Mouse (Mus musculus) embryonic facial prominence, embryonic 12.5 days (tissue): Measurements from ENCODE around the gene Gm49510. TPM values are rescaled to one million over a fixed set of nuclear protein-coding genes. Genes with fewer than 3 reads are reported as not detected.
"Not testable (repeated sequence)": the region's sequence is repeated elsewhere in the genome, so short reads cannot be mapped to it uniquely, and the experiment has no call there.

Experiments
- ATAC-seq: fragments of 200-750 bp; cut with Nextera tagmentation; 2 replicates; pipeline ENCODE4 v1.8.0; 2017; ENCODE audit not compliant: insufficient number of reproducible peaks, insufficient read depth, low FRiP score, low TSS enrichment
- H3K27ac ChIP-seq: fragments of 300-500 bp; sonication (generic); 2 replicates; pipeline ENCODE4 v1.5.1; 2016; ENCODE audit warnings: mild to moderate bottlenecking
- H3K27me3 ChIP-seq: fragments of 300-500 bp; sonication (generic); 2 replicates; pipeline ENCODE4 v1.6.1; 2016; ENCODE audit warnings: mild to moderate bottlenecking, moderate library complexity
- H3K36me3 ChIP-seq: fragments of 300-500 bp; sonication (generic); 2 replicates; pipeline ENCODE4 v1.6.1; 2016; ENCODE audit warnings: mild to moderate bottlenecking
- H3K4me1 ChIP-seq: fragments of 300-500 bp; sonication (generic); 2 replicates; pipeline ENCODE4 v1.6.1; 2016
- H3K4me2 ChIP-seq: fragments of 300-500 bp; sonication (generic); replicated peaks from 2 replicates; pipeline ENCODE4 v1.6.1; 2016; ENCODE audit warnings: mild to moderate bottlenecking, moderate library complexity
- H3K4me3 ChIP-seq: fragments of 300-500 bp; sonication (generic); 2 replicates; pipeline ENCODE4 v1.5.1; 2016; ENCODE audit warnings: mild to moderate bottlenecking
- H3K9ac ChIP-seq: fragments of 300-500 bp; sonication (generic); 2 replicates; pipeline ENCODE4 v1.6.1; 2016; ENCODE audit warnings: mild to moderate bottlenecking, moderate library complexity
- H3K9me3 ChIP-seq: fragments of 300-500 bp; sonication (generic); 2 replicates; pipeline ENCODE4 v1.6.1; 2016; ENCODE audit warnings: mild to moderate bottlenecking, moderate library complexity
- WGBS: fragments of 180-500 bp; shearing (Covaris S2); methylation state at CpG from one replicate; pipeline ENCODE4 v1.1.7; 2016; 5-methylcytosine and 5-hydroxymethylcytosine counted together
- polyA plus RNA-seq: library from polyadenylated mRNA; unstranded; fragments of >200 nt; fragmentation: Nextera tagmentation; extraction: Ambion mirVana; gene quantifications from 2 replicates; pipeline ENCODE4 v1.2.1, GENCODE M21; 2016

Gm49510 gene
- polyA plus RNA-seq, 1 experiment from 2014 or later, result 0.29 TPM

- no peak overlapping the region for H3K9ac ChIP-seq
- H3K36me3 ChIP-seq, result no peaks in the 10 kb centered on the region
- H3K9me3 ChIP-seq, result no peaks in the 10 kb centered on the region
- no peaks in the 10 kb centered on the region for H3K27me3 ChIP-seq
- H3K4me3 ChIP-seq, result no peak overlapping the region
- 6% methylated on average over 9 of the region's 9 CpGs for WGBS
- peaks cover 6% of the 10 kb centered on the region; the same call in 1 of the 2 replicates for H3K4me1 ChIP-seq
- ATAC-seq, result 0 out of 2 replicates have a peak, but pooled peaks have one; percentile 30
- no peak overlapping the region for H3K4me2 ChIP-seq
- peak overlapping the region; percentile 61 for H3K27ac ChIP-seq
Observed at GRCm38 (mm10) chr15:78868398-78868797, 31.1 kb upstream of the Gm49510 start.

DNA sequence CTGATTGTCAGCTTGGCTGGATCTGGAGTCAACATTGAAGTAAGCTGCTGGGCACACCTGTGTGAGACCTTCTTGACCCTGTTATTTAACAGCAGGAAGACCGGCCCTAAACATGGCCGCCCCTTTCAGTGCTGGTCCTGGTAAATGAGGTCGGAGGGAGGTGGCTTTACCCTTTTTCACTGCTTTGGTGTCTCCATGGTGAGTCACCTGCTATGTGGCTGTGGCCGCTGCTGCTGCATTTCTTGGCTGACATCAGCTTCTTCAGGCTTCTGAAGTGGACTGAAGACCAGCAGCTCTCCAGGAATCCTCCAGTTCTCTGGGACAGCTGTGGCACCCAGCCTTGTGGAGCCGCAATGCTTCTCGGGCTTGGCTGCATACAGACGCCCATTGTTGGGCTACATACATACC lies 30.6 kb upstream of the Gm49510 start:
- WGBS, result 51% methylated on average over 7 of the region's 7 CpGs
- Histone ChIP-seq H3K4me3 (no peak overlapping the region), H3K4me2 (no peak overlapping the region), H3K27me3 (no peaks in the 10 kb centered on the region), H3K9ac (no peak overlapping the region), H3K9me3 (no peaks in the 10 kb centered on the region), H3K4me1 (peaks cover 4% of the 10 kb centered on the region; the same call in 1 of the 2 replicates), H3K27ac (peak overlapping the region; percentile 61), H3K36me3 (no peaks in the 10 kb centered on the region)
- ATAC-seq, result no peak

GRCm38 (mm10) chr15:78869775-78870174 lies 29.7 kb upstream of the Gm49510 start:
- no peaks in the 10 kb centered on the region for H3K27me3 ChIP-seq
- H3K27ac ChIP-seq, result no peak overlapping the region
- peaks cover 3% of the 10 kb centered on the region; the same call in 1 of the 2 replicates for H3K4me1 ChIP-seq
- WGBS, result 25% methylated on average over 6 of the region's 6 CpGs
- no peak for ATAC-seq
- H3K4me3 ChIP-seq, result no peak overlapping the region
- H3K9ac ChIP-seq, result no peak overlapping the region
- H3K36me3 ChIP-seq, result no peaks in the 10 kb centered on the region
- no peaks in the 10 kb centered on the region for H3K9me3 ChIP-seq
- H3K4me2 ChIP-seq, result no peak overlapping the region

GRCm38 (mm10) chr15:78872021-78872608 lies 27.4 kb upstream of the Gm49510 start:
- H3K27ac ChIP-seq, result no peak overlapping the region
- no peak overlapping the region for H3K4me3 ChIP-seq
- H3K9me3 ChIP-seq, result no peaks in the 10 kb centered on the region
- no peaks in the 10 kb centered on the region for H3K36me3 ChIP-seq
- ATAC-seq, result no peak
- H3K4me1 ChIP-seq, result peaks cover 17% of the 10 kb centered on the region
- H3K27me3 ChIP-seq, result no peaks in the 10 kb centered on the region
- no peak overlapping the region for H3K4me2 ChIP-seq
- 58% methylated on average over 5 of the region's 5 CpGs for WGBS
- H3K9ac ChIP-seq, result no peak overlapping the region

GRCm38 (mm10) chr15:78873803-78874435 lies 25.5 kb upstream of the Gm49510 start:
- no peaks in the 10 kb centered on the region for H3K9me3 ChIP-seq
- H3K4me1 ChIP-seq, result peaks cover 21% of the 10 kb centered on the region
- no peak overlapping the region for H3K4me2 ChIP-seq
- ATAC-seq, result no peak
- H3K27ac ChIP-seq, result no peak overlapping the region
- WGBS, result 56% methylated on average over 13 of the region's 13 CpGs
- no peak overlapping the region for H3K4me3 ChIP-seq
- H3K36me3 ChIP-seq, result no peaks in the 10 kb centered on the region
- H3K27me3 ChIP-seq, result no peaks in the 10 kb centered on the region
- H3K9ac ChIP-seq, result no peak overlapping the region; the same call in 1 of the 2 replicates

DNA sequence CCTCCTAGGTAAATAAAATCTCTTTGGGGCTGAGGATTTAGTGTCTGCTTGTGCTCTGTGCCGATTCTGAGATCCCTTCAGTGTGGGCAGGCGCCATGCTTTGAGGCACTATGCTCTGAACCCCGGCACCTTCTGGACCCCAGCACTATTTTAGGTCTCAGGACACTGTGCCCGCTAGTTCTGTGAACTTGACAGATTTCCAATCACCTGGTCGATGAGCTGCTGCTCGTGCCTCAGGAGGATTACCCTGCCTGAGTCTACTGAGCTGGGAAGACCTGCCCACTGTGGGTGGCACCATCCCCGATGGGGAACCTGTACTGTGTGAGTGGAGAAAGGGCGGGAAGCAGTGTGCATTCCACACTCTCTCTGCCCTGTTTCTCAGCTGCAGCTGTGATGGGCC lies 24.5 kb upstream of the Gm49510 start:
- H3K4me1 ChIP-seq, result peaks cover 31% of the 10 kb centered on the region
- no peaks in the 10 kb centered on the region for H3K27me3 ChIP-seq
- no peaks in the 10 kb centered on the region for H3K9me3 ChIP-seq
- H3K9ac ChIP-seq, result no peak overlapping the region
- H3K4me3 ChIP-seq, result no peak overlapping the region
- ATAC-seq, result no peak
- H3K4me2 ChIP-seq, result no peak overlapping the region
- peak overlapping the region; percentile 99 for H3K27ac ChIP-seq
- no peaks in the 10 kb centered on the region for H3K36me3 ChIP-seq
- WGBS, result 71% methylated on average over 8 of the region's 8 CpGs

DNA sequence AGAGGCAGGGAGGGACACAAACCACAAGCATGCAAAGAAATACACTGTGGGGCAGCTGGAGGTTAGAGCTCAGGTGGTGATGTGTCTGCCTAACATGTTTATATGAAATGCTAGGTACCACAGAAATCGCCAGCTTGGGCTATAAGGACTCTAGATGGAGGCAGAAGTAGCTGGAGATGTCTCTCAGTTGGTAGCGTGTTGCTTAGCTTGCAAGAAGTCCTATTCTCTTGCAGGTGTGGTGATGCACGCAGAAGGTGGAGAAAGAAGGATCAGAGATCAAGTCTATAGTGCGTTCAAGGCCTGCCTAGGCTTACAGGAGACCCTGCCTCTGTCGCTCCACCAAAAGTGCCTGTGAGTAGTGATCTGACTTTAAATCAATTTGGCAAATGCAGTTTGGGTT lies 23.9 kb upstream of the Gm49510 start:
- H3K4me3 ChIP-seq, result no peak overlapping the region
- H3K27ac ChIP-seq, result peak overlapping the region; percentile 99
- no peaks in the 10 kb centered on the region for H3K9me3 ChIP-seq
- 66% methylated on average over 5 of the region's 5 CpGs for WGBS
- H3K4me1 ChIP-seq, result peaks cover 31% of the 10 kb centered on the region
- H3K36me3 ChIP-seq, result no peaks in the 10 kb centered on the region
- no peak for ATAC-seq
- H3K27me3 ChIP-seq, result no peaks in the 10 kb centered on the region
- peak overlapping the region; percentile 10; the same call in 1 of the 2 replicates for H3K9ac ChIP-seq
- H3K4me2 ChIP-seq, result peak overlapping the region; percentile 86

GRCm38 (mm10) chr15:78876258-78876696 lies 23.2 kb upstream of the Gm49510 start:
- Histone ChIP-seq H3K27ac (peak overlapping the region; percentile 99), H3K27me3 (no peaks in the 10 kb centered on the region), H3K4me1 (peaks cover 31% of the 10 kb centered on the region), H3K9ac (peak overlapping the region; percentile 87; the same call in 1 of the 2 replicates), H3K4me3 (peak overlapping the region; percentile 74), H3K4me2 (peak overlapping the region; percentile 86), H3K36me3 (peaks cover 6% of the 10 kb centered on the region), H3K9me3 (no peaks in the 10 kb centered on the region)
- peak; percentile 42; the same call in 1 of the 2 replicates for ATAC-seq
- 5% methylated on average over 17 of the region's 17 CpGs for WGBS

DNA sequence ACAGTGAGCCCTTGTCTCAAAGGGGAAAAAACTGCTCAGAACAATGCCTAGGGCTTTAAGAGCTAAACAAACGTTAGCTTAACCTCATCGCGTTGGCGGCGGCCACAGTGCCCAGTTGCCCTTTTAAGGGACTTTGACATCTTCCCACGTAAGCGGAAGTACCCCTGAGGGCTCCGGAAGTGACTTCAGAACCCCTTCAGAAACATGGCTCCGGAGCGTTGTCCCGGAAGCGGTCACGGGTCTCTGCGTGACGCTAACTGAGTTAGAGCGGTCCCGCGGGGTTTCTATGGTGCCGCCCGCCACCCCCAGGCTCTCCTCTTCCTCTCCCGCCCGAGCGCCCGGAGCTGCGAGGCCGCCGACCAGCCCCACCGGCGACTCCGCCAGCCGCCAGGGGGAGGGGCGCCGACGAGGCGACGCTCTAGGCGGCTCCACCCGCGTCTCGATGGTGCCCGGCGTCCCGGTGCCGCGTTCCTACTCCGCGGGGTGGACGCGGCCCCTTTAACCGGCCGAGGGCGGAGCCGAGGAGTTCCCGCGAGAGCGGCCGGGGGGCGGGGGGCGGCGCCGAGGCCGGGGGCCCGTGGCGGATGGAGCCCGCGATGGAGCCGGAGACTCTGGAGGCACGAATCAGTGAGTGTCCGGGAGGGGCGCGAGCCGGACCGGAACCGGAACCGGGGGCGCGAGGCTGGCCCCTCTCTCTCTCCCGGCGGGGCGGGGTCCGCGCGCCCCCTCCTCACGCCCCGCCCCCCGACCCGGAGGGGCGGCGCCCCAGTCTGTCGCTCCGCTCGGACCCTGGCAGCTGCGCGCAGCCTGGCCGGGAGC lies 22.3 kb upstream of the Gm49510 start, which contains the start of gene Gga1:
Gene Gga1 (plus strand): TSS at position 200 of the 819 bp plus-strand sequence.
- under 1% methylated on average over 75 of the region's 95 CpGs for WGBS
- Histone ChIP-seq H3K9me3 (no peaks in the 10 kb centered on the region), H3K36me3 (peaks cover 15% of the 10 kb centered on the region), H3K4me1 (peaks cover 31% of the 10 kb centered on the region), H3K27ac (peak within 1 kb of the TSS; percentile 99), H3K4me2 (peak within 1 kb of the TSS; percentile 86), H3K9ac (peak within 1 kb of the TSS; percentile 87), H3K27me3 (no peaks in the 10 kb centered on the region), H3K4me3 (peak within 1 kb of the TSS; percentile 74)
- peak; percentile 85 for ATAC-seq

DNA sequence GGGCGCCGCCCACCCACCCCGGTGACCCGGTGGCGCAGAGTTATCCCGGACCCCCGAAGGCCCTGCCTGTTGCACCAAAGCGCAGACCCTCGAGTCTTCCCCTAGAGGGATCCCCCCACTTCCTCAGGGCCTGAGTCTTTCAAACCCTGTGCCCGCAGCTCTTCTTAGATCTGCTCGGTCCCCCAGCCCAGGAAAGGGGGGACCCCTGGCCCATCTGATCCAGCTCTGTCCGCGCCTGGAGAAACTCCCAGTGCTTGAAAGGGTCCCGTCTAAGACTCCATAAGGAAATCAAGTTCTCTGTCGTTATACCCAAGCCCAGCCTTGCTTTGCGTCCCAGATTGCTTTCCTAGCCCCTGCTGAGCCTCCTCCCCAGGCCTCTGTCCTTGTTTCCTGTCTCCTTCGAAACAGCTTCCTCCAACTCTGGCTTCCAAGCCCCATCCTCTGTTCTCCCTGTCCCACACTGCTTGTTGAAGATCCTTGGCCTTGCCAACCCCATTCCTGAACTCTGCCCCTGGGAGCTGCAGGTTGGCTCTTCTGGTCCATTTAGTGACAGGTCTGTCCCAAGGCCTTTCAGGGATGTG lies 21.6 kb upstream of the Gm49510 start:
- peak; percentile 19 for ATAC-seq
- H3K4me2 ChIP-seq, result peak overlapping the region; percentile 86
- no peaks in the 10 kb centered on the region for H3K9me3 ChIP-seq
- no peaks in the 10 kb centered on the region for H3K27me3 ChIP-seq
- peak overlapping the region; percentile 99 for H3K27ac ChIP-seq
- peak overlapping the region; percentile 74 for H3K4me3 ChIP-seq
- peaks cover 16% of the 10 kb centered on the region for H3K36me3 ChIP-seq
- peak overlapping the region; percentile 87 for H3K9ac ChIP-seq
- H3K4me1 ChIP-seq, result peaks cover 31% of the 10 kb centered on the region
- 1% methylated on average over 17 of the region's 17 CpGs for WGBS

DNA sequence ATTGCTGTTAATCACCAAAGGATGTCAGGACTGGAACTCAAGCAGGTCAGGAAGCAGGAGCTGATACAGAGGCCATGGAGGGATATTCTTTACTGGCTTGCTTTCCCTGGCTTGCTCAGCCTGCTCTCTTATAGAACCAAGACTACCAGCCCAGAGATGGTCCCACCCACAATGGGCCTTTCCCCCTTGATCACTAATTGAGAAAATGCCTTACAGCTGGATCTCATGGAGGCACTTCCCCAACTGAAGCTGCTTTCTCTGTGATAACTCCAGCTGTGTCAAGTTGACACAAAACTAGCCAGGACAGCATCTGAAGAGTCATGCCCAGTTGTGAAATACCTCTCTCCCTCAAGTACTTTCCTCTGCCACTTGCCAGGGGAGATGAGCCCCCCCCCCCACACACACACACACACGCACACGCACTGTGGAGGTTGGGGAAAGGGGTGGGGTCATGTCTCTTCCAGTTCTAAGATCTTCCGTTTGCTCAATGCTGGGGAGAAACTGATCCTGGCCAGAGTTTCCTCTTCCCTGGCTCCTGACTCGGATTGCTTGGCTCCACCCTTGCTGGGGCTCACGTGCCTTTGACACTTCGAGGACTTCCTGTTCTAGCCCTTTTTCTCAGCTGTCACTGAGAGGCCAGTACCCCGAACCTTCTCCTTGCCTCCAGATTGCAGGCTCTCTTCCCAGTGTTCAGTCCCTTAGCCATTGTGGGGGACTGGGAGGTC lies 20.5 kb upstream of the Gm49510 start:
- WGBS, result 35% methylated on average over 7 of the region's 7 CpGs
- Histone ChIP-seq H3K4me2 (peak overlapping the region; percentile 86), H3K4me1 (peaks cover 31% of the 10 kb centered on the region), H3K27ac (peak overlapping the region; percentile 99), H3K36me3 (peaks cover 27% of the 10 kb centered on the region)
- H3K9me3 ChIP-seq, ATAC-seq, H3K4me3 ChIP-seq, H3K9ac ChIP-seq, H3K27me3 ChIP-seq: not testable (repeated sequence)
